In genomic region chr16:18229622-18230021, GRCm38 (mm10) we compare ENCODE assay signal across 10 mouse cellular contexts. TPM values are rescaled to one million over a fixed set of nuclear protein-coding genes. Genes with fewer than 3 reads are reported as not detected.
A peak's percentile ranks its signal among the peaks of the same experiment; 100 is the strongest.
DNase-seq lines count a peak whose midpoint lies in the region; ATAC-seq lines count a peak whose summit lies in the region.
"Had no signal": no experiment of that assay in that cellular context is flagged by ENCODE, and none has a peak within 500 bp of the region (broad histone marks: within the 10 kb centered on the region; RNA-seq: fewer than 3 reads in every experiment).

No protein-coding gene starts in this region.

- H3K9me3 ChIP-seq in embryonic facial prominence, embryonic 13.5 days, result no peaks in the 10 kb centered on the region
- no peaks in the 10 kb centered on the region for H3K9me3 ChIP-seq in embryonic facial prominence, embryonic 10.5 days
- no peaks in the 10 kb centered on the region for H3K9me3 ChIP-seq in neural tube, embryonic 14.5 days (ENCODE audit: control insufficient read depth, low read length)
- H3K9me3 ChIP-seq in limb, embryonic 13.5 days, result no peaks in the 10 kb centered on the region
- H3K9me3 ChIP-seq in midbrain, embryonic 15.5 days, result no peaks in the 10 kb centered on the region

- intact Hi-C loops in heart, postnatal 10 days (cut with DNase I), result no loop called here

- no peak overlapping the region for H3K27ac ChIP-seq in embryonic facial prominence, embryonic 13.5 days
- H3K27ac ChIP-seq in embryonic facial prominence, embryonic 10.5 days (replicated peaks), result no peak overlapping the region
- no peak overlapping the region for H3K27ac ChIP-seq in neural tube, embryonic 14.5 days (ENCODE audit: low read depth, low read length)
- H3K27ac ChIP-seq in limb, embryonic 13.5 days, result peak overlapping the region; percentile 33; the same call in 1 of the 2 replicates
- H3K27ac ChIP-seq in midbrain, embryonic 15.5 days, result no peak overlapping the region

- no peak overlapping the region for H3K4me3 ChIP-seq in embryonic facial prominence, embryonic 13.5 days
- no peak overlapping the region for H3K4me3 ChIP-seq in embryonic facial prominence, embryonic 10.5 days
- H3K4me3 ChIP-seq in neural tube, embryonic 14.5 days (ENCODE audit: low read depth, low read length), result no peak overlapping the region
- no peak overlapping the region for H3K4me3 ChIP-seq in limb, embryonic 13.5 days
- H3K4me3 ChIP-seq in midbrain, embryonic 15.5 days, result no peak overlapping the region

- ATAC-seq in embryonic facial prominence, embryonic 13.5 days (ENCODE audit: insufficient number of reproducible peaks, insufficient read depth, low FRiP score, low TSS enrichment, low read depth), result no peak
- peak; percentile 21; the same call in 1 of the 2 replicates for ATAC-seq in neural tube, embryonic 14.5 days (ENCODE audit: low read depth)
- ATAC-seq in limb, embryonic 13.5 days (ENCODE audit: low FRiP score, low read depth), result no peak
- ATAC-seq in midbrain, embryonic 15.5 days (replicated peaks), result no peak

- H3K4me2 ChIP-seq in embryonic facial prominence, embryonic 13.5 days, result no peak overlapping the region
- no peak overlapping the region for H3K4me2 ChIP-seq in neural tube, embryonic 14.5 days (ENCODE audit: low read depth, low read length)
- H3K4me2 ChIP-seq in limb, embryonic 13.5 days (replicated peaks), result peak overlapping the region; percentile 16; the same call in 1 of the 2 replicates
- no peak overlapping the region for H3K4me2 ChIP-seq in midbrain, embryonic 15.5 days

- no peak for DNase-seq in embryonic facial prominence, embryonic 10.5 days (ENCODE audit: low spot score)
- DNase-seq in neural tube, embryonic 10.5 days (ENCODE audit: extremely low spot score, low spot score), result no peak
- peak; percentile 72 to 75 for DNase-seq in heart, postnatal 10 days
- DNase-seq in urinary bladder, adult 2 months (ENCODE audit: low spot score), result no peak

- H3K27me3 ChIP-seq in embryonic facial prominence, embryonic 13.5 days, result no peaks in the 10 kb centered on the region
- H3K27me3 ChIP-seq in embryonic facial prominence, embryonic 10.5 days (replicated peaks; ENCODE audit: low read depth, poor library complexity, severe bottlenecking), result no peaks in the 10 kb centered on the region
- H3K27me3 ChIP-seq in neural tube, embryonic 14.5 days (ENCODE audit: control insufficient read depth, insufficient read depth, low read length), result no peaks in the 10 kb centered on the region
- H3K27me3 ChIP-seq in limb, embryonic 13.5 days, result no peaks in the 10 kb centered on the region
- no peaks in the 10 kb centered on the region for H3K27me3 ChIP-seq in midbrain, embryonic 15.5 days (replicated peaks)

- peaks cover 41% of the 10 kb centered on the region for H3K36me3 ChIP-seq in embryonic facial prominence, embryonic 13.5 days
- peaks cover 54% of the 10 kb centered on the region for H3K36me3 ChIP-seq in embryonic facial prominence, embryonic 10.5 days (replicated peaks)
- peaks cover 19% of the 10 kb centered on the region for H3K36me3 ChIP-seq in neural tube, embryonic 14.5 days (ENCODE audit: control insufficient read depth, insufficient read depth, low read length)
- H3K36me3 ChIP-seq in limb, embryonic 13.5 days, result peaks cover 42% of the 10 kb centered on the region
- peaks cover 29% of the 10 kb centered on the region for H3K36me3 ChIP-seq in midbrain, embryonic 15.5 days (replicated peaks)

- 0 out of 2 replicates have a peak overlapping the region, but pooled peaks have one; percentile 3 for H3K9ac ChIP-seq in embryonic facial prominence, embryonic 13.5 days
- H3K9ac ChIP-seq in neural tube, embryonic 14.5 days (replicated peaks; ENCODE audit: low read depth, low read length), result no peak overlapping the region
- no peak overlapping the region; the same call in 1 of the 2 replicates for H3K9ac ChIP-seq in limb, embryonic 13.5 days
- no peak overlapping the region for H3K9ac ChIP-seq in midbrain, embryonic 15.5 days

- 78% methylated on average over 11 of the region's 11 CpGs for WGBS in embryonic facial prominence, embryonic 13.5 days
- WGBS in embryonic facial prominence, embryonic 10.5 days, result 89% methylated on average over 11 of the region's 11 CpGs
- WGBS in neural tube, embryonic 14.5 days, result 58% methylated on average over 11 of the region's 11 CpGs
- WGBS in limb, embryonic 13.5 days, result 58% methylated on average over 11 of the region's 11 CpGs
- WGBS in midbrain, embryonic 15.5 days, result 63% methylated on average over 11 of the region's 11 CpGs

- peaks cover 31% of the 10 kb centered on the region for H3K4me1 ChIP-seq in embryonic facial prominence, embryonic 13.5 days
- peaks cover 28% of the 10 kb centered on the region for H3K4me1 ChIP-seq in embryonic facial prominence, embryonic 10.5 days
- peaks cover 18% of the 10 kb centered on the region for H3K4me1 ChIP-seq in neural tube, embryonic 14.5 days (ENCODE audit: control insufficient read depth, insufficient read depth, low read length)
- H3K4me1 ChIP-seq in limb, embryonic 13.5 days, result peaks cover 37% of the 10 kb centered on the region
- peaks cover 30% of the 10 kb centered on the region for H3K4me1 ChIP-seq in midbrain, embryonic 15.5 days

RNA-seq across cellular contexts. Expression of gene Zdhhc8, which starts 5.3 kb away (rescaled TPM):
- 13.9 and 18.1 TPM in 2 replicates for polyA plus RNA-seq in embryonic facial prominence, embryonic 13.5 days (2015; fragmentation: Nextera tagmentation; extraction: Ambion mirVana)
- polyA plus RNA-seq in embryonic facial prominence, embryonic 10.5 days (2016; fragmentation: Nextera tagmentation; extraction: Ambion mirVana), result 15.5 and 17.9 TPM in 2 replicates
- 12.2 and 13.9 TPM in 2 replicates for polyA plus RNA-seq in neural tube, embryonic 14.5 days (2014; fragmentation: Nextera tagmentation; extraction: Ambion mirVana)
- total RNA-seq in heart, postnatal 10 days (2021), result 10 to 100 TPM; 33.2 to 35.7 TPM
- 18.7 and 21.2 TPM in 2 replicates for polyA plus RNA-seq in limb, embryonic 13.5 days (2015; fragmentation: Nextera tagmentation; extraction: Ambion mirVana)
- 27.3 and 35.1 TPM in 2 replicates for polyA plus RNA-seq in urinary bladder, adult 2 months (2012; rRNA removed)
- polyA plus RNA-seq in midbrain, embryonic 15.5 days (2015; fragmentation: Nextera tagmentation; extraction: Ambion mirVana), result 15.4 and 19.9 TPM in 2 replicates

RNA-seq across cellular contexts. Expression of gene Ccdc188, which starts 11.9 kb away (rescaled TPM):
- not detected in 2 replicates for polyA plus RNA-seq in embryonic facial prominence, embryonic 13.5 days (2015; fragmentation: Nextera tagmentation; extraction: Ambion mirVana)
- polyA plus RNA-seq in embryonic facial prominence, embryonic 10.5 days (2016; fragmentation: Nextera tagmentation; extraction: Ambion mirVana), result not detected in 2 replicates
- polyA plus RNA-seq in neural tube, embryonic 14.5 days (2014; fragmentation: Nextera tagmentation; extraction: Ambion mirVana), result not detected in 2 replicates
- not detected for total RNA-seq in heart, postnatal 10 days (2021)
- polyA plus RNA-seq in limb, embryonic 13.5 days (2015; fragmentation: Nextera tagmentation; extraction: Ambion mirVana), result not detected in 2 replicates
- polyA plus RNA-seq in urinary bladder, adult 2 months (2012; rRNA removed), result not detected in 2 replicates
- 0.14 TPM in 1 of 2 replicates, not detected in the other for polyA plus RNA-seq in midbrain, embryonic 15.5 days (2015; fragmentation: Nextera tagmentation; extraction: Ambion mirVana)
- polyA plus RNA-seq: limb, embryonic 14.5 days; spleen, adult 2 months had no signal

RNA-seq across cellular contexts. Expression of gene Trmt2a, which starts 18.9 kb away (rescaled TPM):
- 110 and 112 TPM in 2 replicates for polyA plus RNA-seq in embryonic facial prominence, embryonic 13.5 days (2015; fragmentation: Nextera tagmentation; extraction: Ambion mirVana)
- polyA plus RNA-seq in embryonic facial prominence, embryonic 10.5 days (2016; fragmentation: Nextera tagmentation; extraction: Ambion mirVana), result 116 and 120 TPM in 2 replicates
- polyA plus RNA-seq in neural tube, embryonic 14.5 days (2014; fragmentation: Nextera tagmentation; extraction: Ambion mirVana), result 78.4 and 81.5 TPM in 2 replicates
- total RNA-seq in heart, postnatal 10 days (2021), result 10 to 100 TPM; 24.1 to 30.6 TPM
- polyA plus RNA-seq in limb, embryonic 13.5 days (2015; fragmentation: Nextera tagmentation; extraction: Ambion mirVana), result 111 and 113 TPM in 2 replicates
- polyA plus RNA-seq in urinary bladder, adult 2 months (2012; rRNA removed), result 55.6 and 56.7 TPM in 2 replicates
- polyA plus RNA-seq in midbrain, embryonic 15.5 days (2015; fragmentation: Nextera tagmentation; extraction: Ambion mirVana), result 107 and 122 TPM in 2 replicates

RNA-seq across cellular contexts. Expression of gene Ranbp1, which starts 18.9 kb away (rescaled TPM):
- 608 and 686 TPM in 2 replicates for polyA plus RNA-seq in embryonic facial prominence, embryonic 13.5 days (2015; fragmentation: Nextera tagmentation; extraction: Ambion mirVana)
- polyA plus RNA-seq in embryonic facial prominence, embryonic 10.5 days (2016; fragmentation: Nextera tagmentation; extraction: Ambion mirVana), result 1,276 and 1,293 TPM in 2 replicates
- polyA plus RNA-seq in neural tube, embryonic 14.5 days (2014; fragmentation: Nextera tagmentation; extraction: Ambion mirVana), result 400 and 407 TPM in 2 replicates
- total RNA-seq in heart, postnatal 10 days (2021), result 10 to 100 TPM; 79.1 to 82.9 TPM
- 641 and 645 TPM in 2 replicates for polyA plus RNA-seq in limb, embryonic 13.5 days (2015; fragmentation: Nextera tagmentation; extraction: Ambion mirVana)
- polyA plus RNA-seq in urinary bladder, adult 2 months (2012; rRNA removed), result 88.4 and 90.6 TPM in 2 replicates
- polyA plus RNA-seq in midbrain, embryonic 15.5 days (2015; fragmentation: Nextera tagmentation; extraction: Ambion mirVana), result 334 and 360 TPM in 2 replicates

RNA-seq across cellular contexts. Expression of gene Gm49776, which starts 28.5 kb away (rescaled TPM):
- 0.59 and 3.0 TPM in 2 replicates for polyA plus RNA-seq in embryonic facial prominence, embryonic 13.5 days (2015; fragmentation: Nextera tagmentation; extraction: Ambion mirVana)
- 6.6 TPM in 1 of 2 replicates, not detected in the other for polyA plus RNA-seq in embryonic facial prominence, embryonic 10.5 days (2016; fragmentation: Nextera tagmentation; extraction: Ambion mirVana)
- not detected in 2 replicates for polyA plus RNA-seq in neural tube, embryonic 14.5 days (2014; fragmentation: Nextera tagmentation; extraction: Ambion mirVana)
- total RNA-seq in heart, postnatal 10 days (2021), result not detected
- 3.5 TPM in 1 of 2 replicates, not detected in the other for polyA plus RNA-seq in limb, embryonic 13.5 days (2015; fragmentation: Nextera tagmentation; extraction: Ambion mirVana)
- polyA plus RNA-seq in urinary bladder, adult 2 months (2012; rRNA removed), result not detected in 2 replicates
- polyA plus RNA-seq in midbrain, embryonic 15.5 days (2015; fragmentation: Nextera tagmentation; extraction: Ambion mirVana), result 5.1 TPM in 1 of 2 replicates, not detected in the other
- polyA plus RNA-seq: spleen, adult 2 months had no signal

Comparison
In these comparisons a context has a peak if more than half of its experiments do, and no peak if none do; other contexts are left out.
1. DNase-seq: peak in heart, postnatal 10 days (2 of 2); none in embryonic facial prominence, embryonic 10.5 days (single experiment), neural tube, embryonic 10.5 days (single experiment) and urinary bladder, adult 2 months (single experiment).